Mouse (Mus musculus): ENCODE results near the gene Raf1.

Gene Raf1

GRCm38 (mm10) chr6:115615983-115616382, 60.5 kb downstream of the Raf1 start:
- no peak for DNase-seq (ENCODE audit: low spot score in 2 of 2)

- DNase-seq (ENCODE audit: low spot score in 2 of 2), result no peak
Observed at GRCm38 (mm10) chr6:115613793-115614192, 62.6 kb downstream of the Raf1 start.

GRCm38 (mm10) chr6:115610301-115610700, 66.1 kb downstream of the Raf1 start:
- DNase-seq (ENCODE audit: low spot score in 2 of 2), result no peak

GRCm38 (mm10) chr6:115609121-115609520, 67.3 kb downstream of the Raf1 start:
- DNase-seq (ENCODE audit: low spot score in 2 of 2), result no peak

- DNase-seq (ENCODE audit: low spot score in 2 of 2), result no peak
Observed at GRCm38 (mm10) chr6:115607429-115607828, 69.0 kb downstream of the Raf1 start.

- DNase-seq (ENCODE audit: low spot score in 2 of 2), result no peak
Observed at GRCm38 (mm10) chr6:115606461-115606860, 70.0 kb downstream of the Raf1 start.

- peak; percentile 74 to 81 for DNase-seq (ENCODE audit: low spot score in 2 of 2)
Observed at GRCm38 (mm10) chr6:115601715-115602523, 74.5 kb downstream of the Raf1 start, which contains the start of gene Mkrn2. TSS of gene Mkrn2 (plus strand) at chr6:115601902.

- DNase-seq (ENCODE audit: low spot score in 2 of 2), result no peak
Observed at GRCm38 (mm10) chr6:115601322-115601714, 75.1 kb downstream of the Raf1 start.

- DNase-seq (ENCODE audit: low spot score in 2 of 2), result no peak
Observed at GRCm38 (mm10) chr6:115595667-115596066, 80.8 kb downstream of the Raf1 start.

- DNase-seq (ENCODE audit: low spot score in 2 of 2), result no peak
Observed at GRCm38 (mm10) chr6:115594463-115594862, 82.0 kb downstream of the Raf1 start.

- DNase-seq (ENCODE audit: low spot score in 2 of 2), result no peak
Observed at GRCm38 (mm10) chr6:115593252-115593651, 83.2 kb downstream of the Raf1 start.

GRCm38 (mm10) chr6:115592458-115592857, 84.0 kb downstream of the Raf1 start, which contains the start of gene Mkrn2os:
TSS of gene Mkrn2os (minus strand) at chr6:115592576.
- no peak for DNase-seq (ENCODE audit: low spot score in 2 of 2)

- DNase-seq (ENCODE audit: low spot score in 2 of 2), result no peak
Observed at GRCm38 (mm10) chr6:115591692-115592359, 84.6 kb downstream of the Raf1 start.

- no peak for DNase-seq (ENCODE audit: low spot score in 2 of 2)
Observed at GRCm38 (mm10) chr6:115586321-115586720, 90.1 kb downstream of the Raf1 start.

GRCm38 (mm10) chr6:115584176-115584575, 92.3 kb downstream of the Raf1 start:
- no peak for DNase-seq (ENCODE audit: low spot score in 2 of 2)

- no peak for DNase-seq (ENCODE audit: low spot score in 2 of 2)
Observed at GRCm38 (mm10) chr6:115583430-115584125, 92.9 kb downstream of the Raf1 start.

- DNase-seq (ENCODE audit: low spot score in 2 of 2), result no peak
Observed at GRCm38 (mm10) chr6:115582328-115583115, 93.9 kb downstream of the Raf1 start.

- DNase-seq (ENCODE audit: low spot score in 2 of 2), result no peak
Observed at GRCm38 (mm10) chr6:115580810-115581209, 95.6 kb downstream of the Raf1 start.

GRCm38 (mm10) chr6:115577941-115578340, 98.5 kb downstream of the Raf1 start:
- DNase-seq (ENCODE audit: low spot score in 2 of 2), result no peak

- DNase-seq (ENCODE audit: low spot score in 2 of 2), result no peak
Observed at GRCm38 (mm10) chr6:115577407-115577806, 99.0 kb downstream of the Raf1 start.

GRCm38 (mm10) chr6:115574171-115574570, 102.3 kb downstream of the Raf1 start:
- DNase-seq (ENCODE audit: low spot score in 2 of 2), result no peak
